Mouse (Mus musculus) spleen, adult 2 months (tissue): Measurements from ENCODE around the gene Prex1.

Experiments
- CTCF ChIP-seq: fragments of 200-500 bp; IDR thresholded peaks from 2 replicates; pipeline ENCODE4 v1.5.1; 2011; ENCODE audit warnings: mild to moderate bottlenecking, inconsistent platforms; ENCODE audit not compliant: insufficient read depth, insufficient read length, insufficient replicate concordance; ENCODE audit errors: extremely low read depth
- POLR2A ChIP-seq: fragments of 200-500 bp; IDR thresholded peaks from 2 replicates; pipeline ENCODE4 v1.6.1; 2011; ENCODE audit warnings: low read depth, low read length, inconsistent platforms

- TF ChIP-seq CTCF, result no peak
- no peak for TF ChIP-seq POLR2A
These were observed 16.9 kb upstream of the Prex1 start for GRCm38 (mm10) chr2:166730567-166730915.
